Mouse (Mus musculus): ENCODE measurements around the gene Klrb1c. TPM values are rescaled to one million over a fixed set of nuclear protein-coding genes. Genes with fewer than 3 reads are reported as not detected.
A peak's percentile ranks its signal among the peaks of the same experiment; 100 is the strongest.
"Not testable (repeated sequence)": the region's sequence is repeated elsewhere in the genome, so short reads cannot be mapped to it uniquely, and the experiment has no call there.

The Klrb1c gene
- polyA plus RNA-seq, 1 experiment from 2014 or later, result not detected

GRCm38 (mm10) chr6:128799896-128800270 lies 10.9 kb upstream of the Klrb1c start:
- Histone ChIP-seq H3K9ac (ENCODE audit: low read length) (peak overlapping the region; percentile 54), H3K27me3 (ENCODE audit: control insufficient read depth, insufficient read depth, low read length) (no peaks in the 10 kb centered on the region), H3K9me3 (ENCODE audit: control insufficient read depth, low read length) (no peaks in the 10 kb centered on the region), H3K4me1 (replicated peaks; ENCODE audit: control insufficient read depth, insufficient read depth, low read length) (no peaks in the 10 kb centered on the region), H3K4me3 (ENCODE audit: low read depth, low read length) (peak overlapping the region; percentile 53), H3K36me3 (ENCODE audit: control insufficient read depth, insufficient read depth, low read length) (no peaks in the 10 kb centered on the region), H3K4me2 (ENCODE audit: low read depth, low read length, severe bottlenecking) (peak overlapping the region; percentile 49), H3K27ac (ENCODE audit: low read depth, low read length) (no peak overlapping the region)
- 29% methylated on average over 7 of the region's 7 CpGs for WGBS
- DNase-seq (ENCODE audit: low spot score), result no peak
- no peak for ATAC-seq (replicated peaks; ENCODE audit: low FRiP score)

- H3K27me3 ChIP-seq (ENCODE audit: control insufficient read depth, insufficient read depth, low read length); H3K36me3 ChIP-seq (ENCODE audit: control insufficient read depth, insufficient read depth, low read length); H3K4me1 ChIP-seq (replicated peaks; ENCODE audit: control insufficient read depth, insufficient read depth, low read length); H3K9me3 ChIP-seq (ENCODE audit: control insufficient read depth, low read length): not testable (repeated sequence)
- under 1% methylated on average over 49 of the region's 49 CpGs for WGBS
- Histone ChIP-seq H3K9ac (ENCODE audit: low read length) (peak overlapping the region; percentile 60), H3K4me2 (ENCODE audit: low read depth, low read length, severe bottlenecking) (peak overlapping the region; percentile 49), H3K4me3 (ENCODE audit: low read depth, low read length) (peak overlapping the region; percentile 53), H3K27ac (ENCODE audit: low read depth, low read length) (peak overlapping the region; percentile 46; the same call in 1 of the 2 replicates)
- DNase-seq (ENCODE audit: low spot score), result peak; percentile 94
- ATAC-seq (replicated peaks; ENCODE audit: low FRiP score), result peak; percentile 72
These were observed 10.3 kb upstream of the Klrb1c start for GRCm38 (mm10) chr6:128799144-128799895.

DNA sequence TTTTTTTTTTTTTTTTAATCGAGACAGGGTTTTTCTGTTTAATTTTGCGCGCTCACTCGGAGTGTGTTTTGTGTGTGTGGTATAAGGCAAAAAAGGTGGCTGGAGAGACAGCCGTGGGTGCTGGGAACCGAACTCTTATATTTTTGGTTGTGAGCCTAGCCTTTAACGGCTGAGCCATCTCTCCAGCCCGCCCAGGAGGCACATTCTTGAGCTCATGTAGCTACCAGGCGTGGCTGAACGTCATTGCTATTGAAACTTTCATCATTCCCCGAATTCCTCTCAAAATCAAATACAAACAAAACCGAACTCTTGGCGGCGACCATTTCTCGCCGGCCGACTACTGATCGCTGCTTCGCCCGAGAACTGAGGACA lies 9.7 kb upstream of the Klrb1c start:
- not testable (repeated sequence) for H3K27me3 ChIP-seq (ENCODE audit: control insufficient read depth, insufficient read depth, low read length); H3K9me3 ChIP-seq (ENCODE audit: control insufficient read depth, low read length); H3K36me3 ChIP-seq (ENCODE audit: control insufficient read depth, insufficient read depth, low read length); H3K4me1 ChIP-seq (replicated peaks; ENCODE audit: control insufficient read depth, insufficient read depth, low read length)
- peak; percentile 48 for ATAC-seq (replicated peaks; ENCODE audit: low FRiP score)
- peak; percentile 92 for DNase-seq (ENCODE audit: low spot score)
- Histone ChIP-seq H3K4me2 (ENCODE audit: low read depth, low read length, severe bottlenecking) (peak overlapping the region; percentile 33; the same call in 1 of the 2 replicates), H3K27ac (ENCODE audit: low read depth, low read length) (peak overlapping the region; percentile 46; the same call in 1 of the 2 replicates), H3K9ac (ENCODE audit: low read length) (peak overlapping the region; percentile 60), H3K4me3 (ENCODE audit: low read depth, low read length) (peak overlapping the region; percentile 53)
- under 1% methylated on average over 20 of the region's 20 CpGs for WGBS

DNA sequence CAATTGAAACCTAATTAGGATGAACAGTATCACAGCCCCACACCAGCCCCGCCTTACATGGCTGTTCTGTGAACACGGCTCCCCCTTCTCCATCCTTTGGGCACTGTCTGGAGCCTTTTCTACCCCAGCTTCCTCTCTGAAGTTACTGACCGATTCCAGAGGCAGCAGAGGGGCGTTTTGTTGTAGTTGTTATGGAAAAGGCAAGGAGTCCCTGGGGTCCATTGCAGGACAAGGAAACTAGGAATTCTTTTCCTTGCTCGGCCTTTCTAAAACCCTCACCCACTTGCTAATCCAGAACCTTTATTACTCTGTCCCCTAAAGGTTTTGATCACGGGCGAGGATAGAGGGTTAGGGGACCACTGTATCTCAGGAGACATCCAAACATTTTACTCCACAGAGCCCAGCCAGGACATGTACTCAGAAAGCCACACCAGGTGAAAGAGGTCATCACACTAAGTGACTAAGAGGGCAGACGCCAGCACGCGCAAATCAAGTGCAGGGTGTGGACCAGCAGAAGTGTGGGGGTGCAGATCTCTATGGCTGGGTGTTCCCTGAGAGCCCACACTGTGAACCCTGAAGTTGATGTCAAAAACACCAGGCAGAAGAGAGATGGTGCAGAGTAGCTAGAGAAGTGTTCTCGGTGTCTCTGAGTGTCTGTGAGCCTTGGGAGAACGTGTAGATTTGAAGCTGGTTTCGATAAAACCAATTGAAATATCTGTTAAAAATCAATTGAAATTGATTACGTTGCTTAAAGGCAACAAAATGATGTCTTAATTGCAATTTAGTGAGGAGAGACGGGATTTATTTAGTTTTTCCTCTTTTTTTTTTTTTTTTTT lies 9.1 kb upstream of the Klrb1c start:
- H3K9ac ChIP-seq (ENCODE audit: low read length), result peak overlapping the region; percentile 44
- peak overlapping the region; percentile 55 for H3K4me2 ChIP-seq (ENCODE audit: low read depth, low read length, severe bottlenecking)
- peak overlapping the region; percentile 53 for H3K4me3 ChIP-seq (ENCODE audit: low read depth, low read length)
- WGBS, result 17% methylated on average over 15 of the region's 15 CpGs
- DNase-seq (ENCODE audit: low spot score) (peak; percentile 71), ATAC-seq (replicated peaks; ENCODE audit: low FRiP score) (no peak)
- no peaks in the 10 kb centered on the region for H3K9me3 ChIP-seq (ENCODE audit: control insufficient read depth, low read length)
- H3K36me3 ChIP-seq (ENCODE audit: control insufficient read depth, insufficient read depth, low read length), result no peaks in the 10 kb centered on the region
- no peak overlapping the region for H3K27ac ChIP-seq (ENCODE audit: low read depth, low read length)
- no peaks in the 10 kb centered on the region for H3K4me1 ChIP-seq (replicated peaks; ENCODE audit: control insufficient read depth, insufficient read depth, low read length)
- H3K27me3 ChIP-seq (ENCODE audit: control insufficient read depth, insufficient read depth, low read length), result no peaks in the 10 kb centered on the region

DNA sequence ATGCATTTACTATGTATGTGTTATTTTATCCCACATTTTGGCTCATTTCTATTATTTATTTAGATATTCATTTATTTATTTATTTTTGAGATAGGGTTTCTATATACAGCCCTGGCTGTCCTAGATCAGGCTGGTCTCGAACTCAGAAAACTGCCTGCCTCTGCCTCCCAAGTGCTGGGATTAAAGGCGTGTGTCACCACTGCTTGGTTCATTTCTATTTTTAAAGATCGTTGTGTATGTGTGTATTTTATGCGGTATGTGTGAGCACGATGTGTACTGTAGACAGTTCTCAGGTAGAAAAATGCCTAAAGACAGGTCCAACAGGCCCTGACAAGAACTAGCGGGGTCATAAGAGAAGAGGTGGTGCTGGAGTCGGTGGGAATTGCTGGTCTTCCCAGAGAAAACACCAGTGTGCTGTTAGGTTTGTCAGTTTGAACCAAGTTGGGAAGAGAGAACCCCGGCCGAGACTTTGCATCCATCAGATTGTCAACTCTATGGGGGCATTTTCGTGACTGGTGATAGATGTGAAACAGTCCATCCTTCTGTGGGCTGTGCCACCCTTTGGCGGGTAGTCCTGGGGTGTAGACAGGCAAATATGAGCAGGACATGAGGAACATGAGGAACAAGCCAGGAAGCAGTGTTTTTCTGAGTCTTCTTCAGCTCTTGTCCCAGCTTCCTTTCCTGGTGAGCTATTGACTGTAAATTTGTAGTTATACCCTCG lies 8.3 kb upstream of the Klrb1c start:
- H3K4me2 ChIP-seq (ENCODE audit: low read depth, low read length, severe bottlenecking), result peak overlapping the region; percentile 55; the same call in 1 of the 2 replicates
- 82% methylated on average over 12 of the region's 12 CpGs for WGBS
- no peak overlapping the region for H3K27ac ChIP-seq (ENCODE audit: low read depth, low read length)
- no peaks in the 10 kb centered on the region for H3K4me1 ChIP-seq (replicated peaks; ENCODE audit: control insufficient read depth, insufficient read depth, low read length)
- DNase-seq (ENCODE audit: low spot score) (no peak), ATAC-seq (replicated peaks; ENCODE audit: low FRiP score) (no peak)
- no peaks in the 10 kb centered on the region for H3K9me3 ChIP-seq (ENCODE audit: control insufficient read depth, low read length)
- H3K9ac ChIP-seq (ENCODE audit: low read length), result no peak overlapping the region
- H3K4me3 ChIP-seq (ENCODE audit: low read depth, low read length), result no peak overlapping the region; the same call in 1 of the 2 replicates
- no peaks in the 10 kb centered on the region for H3K27me3 ChIP-seq (ENCODE audit: control insufficient read depth, insufficient read depth, low read length)
- no peaks in the 10 kb centered on the region for H3K36me3 ChIP-seq (ENCODE audit: control insufficient read depth, insufficient read depth, low read length)

DNA sequence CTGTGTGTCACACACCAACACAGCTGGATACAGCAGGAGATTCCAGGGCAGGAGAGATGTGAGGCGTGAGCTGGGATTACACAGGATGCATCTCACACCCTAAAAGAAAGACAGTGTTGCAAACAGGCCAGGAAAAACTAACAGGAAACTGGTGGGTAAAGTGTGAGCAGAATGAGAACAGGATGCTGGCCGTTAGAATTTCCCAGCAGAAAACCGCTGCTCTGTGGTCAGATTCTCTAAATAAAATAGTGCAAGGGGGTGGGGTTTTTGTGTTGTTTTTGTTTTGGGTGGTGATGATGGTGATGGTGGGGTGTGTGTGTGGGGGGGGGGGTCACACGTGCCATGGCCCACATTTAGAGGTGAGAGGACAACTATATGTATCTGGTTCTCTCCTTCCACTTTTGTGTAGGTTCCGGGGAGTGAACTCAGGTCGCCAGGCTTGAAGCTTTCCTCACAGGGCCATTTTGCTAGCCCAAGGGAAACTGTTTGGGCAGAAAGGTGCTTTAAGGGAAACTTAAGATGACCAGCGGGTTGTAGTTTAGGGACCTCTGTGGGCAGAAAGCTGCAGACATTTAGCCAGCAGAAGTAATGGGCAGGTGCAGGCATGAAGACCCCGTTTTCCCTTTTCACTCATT lies 7.4 kb upstream of the Klrb1c start:
- WGBS, result 78% methylated on average over 8 of the region's 8 CpGs
- no peak for DNase-seq (ENCODE audit: low spot score)

GRCm38 (mm10) chr6:128793734-128794133 lies 4.7 kb upstream of the Klrb1c start:
- Histone ChIP-seq H3K27ac (ENCODE audit: low read depth, low read length) (no peak overlapping the region), H3K4me2 (ENCODE audit: low read depth, low read length, severe bottlenecking) (no peak overlapping the region), H3K4me1 (replicated peaks; ENCODE audit: control insufficient read depth, insufficient read depth, low read length) (no peaks in the 10 kb centered on the region), H3K27me3 (ENCODE audit: control insufficient read depth, insufficient read depth, low read length) (no peaks in the 10 kb centered on the region), H3K9ac (ENCODE audit: low read length) (no peak overlapping the region), H3K4me3 (ENCODE audit: low read depth, low read length) (no peak overlapping the region), H3K9me3 (ENCODE audit: control insufficient read depth, low read length) (no peaks in the 10 kb centered on the region), H3K36me3 (ENCODE audit: control insufficient read depth, insufficient read depth, low read length) (no peaks in the 10 kb centered on the region)
- ATAC-seq (replicated peaks; ENCODE audit: low FRiP score) (no peak), DNase-seq (ENCODE audit: low spot score) (no peak)
- WGBS, result 81% methylated on average over 6 of the region's 6 CpGs

More for the DNA sequence above, 7.4 kb upstream of the Klrb1c start:
- Histone ChIP-seq H3K4me3 (ENCODE audit: low read depth, low read length) (no peak overlapping the region), H3K9me3 (ENCODE audit: control insufficient read depth, low read length) (no peaks in the 10 kb centered on the region), H3K27ac (ENCODE audit: low read depth, low read length) (no peak overlapping the region), H3K36me3 (ENCODE audit: control insufficient read depth, insufficient read depth, low read length) (no peaks in the 10 kb centered on the region), H3K4me1 (replicated peaks; ENCODE audit: control insufficient read depth, insufficient read depth, low read length) (no peaks in the 10 kb centered on the region), H3K4me2 (ENCODE audit: low read depth, low read length, severe bottlenecking) (no peak overlapping the region), H3K27me3 (ENCODE audit: control insufficient read depth, insufficient read depth, low read length) (no peaks in the 10 kb centered on the region), H3K9ac (ENCODE audit: low read length) (no peak overlapping the region)
- no peak for ATAC-seq (replicated peaks; ENCODE audit: low FRiP score)

DNA sequence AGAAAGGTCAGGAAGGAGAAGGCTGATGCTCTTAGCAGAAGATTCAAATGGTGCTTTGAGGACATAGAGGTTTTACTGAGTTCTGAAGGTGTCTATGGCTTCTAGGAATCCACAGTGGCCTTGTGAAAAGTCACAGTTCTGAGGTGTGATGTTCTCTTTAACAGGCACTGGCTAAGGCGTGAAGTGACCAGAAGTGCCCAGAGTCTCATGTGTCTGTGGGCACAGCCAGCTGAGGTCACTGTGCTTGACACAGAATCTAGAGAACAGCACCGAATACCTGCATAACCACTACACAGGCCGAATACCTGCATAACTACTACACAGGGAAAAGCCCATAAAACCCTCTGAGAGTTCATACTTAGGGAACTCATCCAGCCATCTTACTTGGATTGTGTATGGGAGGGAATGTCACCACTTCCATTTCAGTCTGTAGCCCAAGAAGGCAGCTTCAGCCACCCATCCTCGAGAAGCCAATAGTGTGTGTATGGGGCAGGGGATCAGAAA lies 1.5 kb upstream of the Klrb1c start:
- not testable (repeated sequence) for H3K27ac ChIP-seq (ENCODE audit: low read depth, low read length); H3K4me3 ChIP-seq (ENCODE audit: low read depth, low read length); ATAC-seq (replicated peaks; ENCODE audit: low FRiP score); H3K9ac ChIP-seq (ENCODE audit: low read length); H3K4me2 ChIP-seq (ENCODE audit: low read depth, low read length, severe bottlenecking); H3K4me1 ChIP-seq (replicated peaks; ENCODE audit: control insufficient read depth, insufficient read depth, low read length); H3K36me3 ChIP-seq (ENCODE audit: control insufficient read depth, insufficient read depth, low read length); H3K27me3 ChIP-seq (ENCODE audit: control insufficient read depth, insufficient read depth, low read length); DNase-seq (ENCODE audit: low spot score); H3K9me3 ChIP-seq (ENCODE audit: control insufficient read depth, low read length)
- 92% methylated on average over 4 of the region's 4 CpGs for WGBS

Data from forebrain, embryonic 11.5 days (tissue).